Mouse (Mus musculus): ENCODE results near the gene Senp8. TPM values are rescaled to one million over a fixed set of nuclear protein-coding genes. Genes with fewer than 3 reads are reported as not detected.

The Senp8 gene
- polyA plus RNA-seq, 1 experiment from 2014 or later: 8.6 TPM

DNA sequence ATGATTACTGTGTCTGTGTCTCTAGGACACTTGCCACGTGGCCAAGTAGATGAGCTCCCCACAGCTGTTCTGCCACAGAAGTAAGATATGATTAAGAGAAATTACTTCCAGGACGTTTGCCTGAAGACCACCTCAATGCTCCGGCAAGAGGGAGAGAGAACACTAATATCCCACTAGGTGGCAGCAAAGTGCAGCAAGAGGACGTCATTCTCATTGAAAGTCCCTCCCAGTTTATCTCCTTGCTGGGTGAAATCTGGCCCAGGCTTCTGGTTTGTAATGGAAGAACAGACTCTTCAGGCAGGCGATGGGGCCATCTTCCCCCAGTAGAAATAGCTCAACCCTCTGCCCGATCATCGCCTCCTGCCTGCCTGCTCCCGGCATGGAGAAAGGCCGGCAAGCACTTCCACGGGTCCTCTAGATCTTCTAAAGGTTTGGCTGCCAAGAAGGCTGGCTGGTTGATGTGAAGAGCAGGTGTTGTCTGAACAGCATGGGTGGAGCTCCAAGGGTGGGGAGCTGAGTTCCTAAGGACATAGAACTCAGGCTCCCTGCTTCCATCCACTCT lies 27.3 kb downstream of the Senp8 start:
- Histone ChIP-seq H3K36me3 (ENCODE audit: insufficient read depth, low read length) (no peaks in the 10 kb centered on the region), H3K4me2 (ENCODE audit: low read length) (peak overlapping the region; percentile 53), H3K4me3 (replicated peaks; ENCODE audit: low read depth, low read length) (0 out of 2 replicates have a peak overlapping the region, but pooled peaks have one; percentile 18), H3K27me3 (ENCODE audit: insufficient read depth, low read length) (no peaks in the 10 kb centered on the region), H3K9ac (ENCODE audit: low read depth, low read length) (peak overlapping the region; percentile 31; the same call in 1 of the 2 replicates), H3K27ac (peak overlapping the region; percentile 93), H3K4me1 (replicated peaks; ENCODE audit: insufficient read depth, low read length) (0 out of 2 replicates have a peak, but pooled peaks cover 6% of the 10 kb centered on the region), H3K9me3 (replicated peaks; ENCODE audit: low read length) (no peaks in the 10 kb centered on the region)
- peak; percentile 97 for DNase-seq (ENCODE audit: low spot score)
- ATAC-seq (replicated peaks; ENCODE audit: low FRiP score, low read depth): peak; percentile 31
- peak; percentile 94 for TF ChIP-seq CTCF (IDR thresholded peaks at IDR 0.05; ENCODE audit: low read depth)
- WGBS: 6% methylated on average over 10 of the region's 10 CpGs

DNA sequence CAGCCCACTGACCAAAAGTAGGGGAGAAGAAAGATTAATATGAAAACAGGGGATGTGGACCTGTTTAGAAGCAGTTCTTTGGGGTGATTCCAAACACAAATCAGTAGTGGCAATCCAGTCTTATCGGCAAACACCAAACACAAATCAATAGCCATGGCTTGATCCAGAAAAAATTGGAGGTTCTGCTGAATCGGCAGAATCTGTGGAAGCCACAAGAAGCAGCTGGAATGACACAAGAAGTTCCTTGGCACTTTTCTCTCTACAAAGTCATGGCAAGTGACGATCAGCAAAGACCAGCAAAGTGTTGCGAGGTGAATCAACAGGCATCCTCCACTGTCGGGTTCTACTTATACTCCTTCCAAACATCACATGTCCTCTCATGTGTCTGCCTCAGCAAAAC lies 29.4 kb downstream of the Senp8 start:
- no peak overlapping the region for H3K27ac ChIP-seq
- no peaks in the 10 kb centered on the region for H3K36me3 ChIP-seq (ENCODE audit: insufficient read depth, low read length)
- TF ChIP-seq CTCF (IDR thresholded peaks at IDR 0.05; ENCODE audit: low read depth): no peak
- no peak overlapping the region for H3K9ac ChIP-seq (ENCODE audit: low read depth, low read length)
- peaks cover 11% of the 10 kb centered on the region; the same call in 1 of the 2 replicates for H3K4me1 ChIP-seq (replicated peaks; ENCODE audit: insufficient read depth, low read length)
- ATAC-seq (replicated peaks; ENCODE audit: low FRiP score, low read depth) (no peak), DNase-seq (ENCODE audit: low spot score) (no peak)
- no peak overlapping the region for H3K4me3 ChIP-seq (replicated peaks; ENCODE audit: low read depth, low read length)
- no peaks in the 10 kb centered on the region for H3K9me3 ChIP-seq (replicated peaks; ENCODE audit: low read length)
- 83% methylated on average over 5 of the region's 5 CpGs for WGBS
- no peak overlapping the region for H3K4me2 ChIP-seq (ENCODE audit: low read length)
- no peaks in the 10 kb centered on the region for H3K27me3 ChIP-seq (ENCODE audit: insufficient read depth, low read length)

DNA sequence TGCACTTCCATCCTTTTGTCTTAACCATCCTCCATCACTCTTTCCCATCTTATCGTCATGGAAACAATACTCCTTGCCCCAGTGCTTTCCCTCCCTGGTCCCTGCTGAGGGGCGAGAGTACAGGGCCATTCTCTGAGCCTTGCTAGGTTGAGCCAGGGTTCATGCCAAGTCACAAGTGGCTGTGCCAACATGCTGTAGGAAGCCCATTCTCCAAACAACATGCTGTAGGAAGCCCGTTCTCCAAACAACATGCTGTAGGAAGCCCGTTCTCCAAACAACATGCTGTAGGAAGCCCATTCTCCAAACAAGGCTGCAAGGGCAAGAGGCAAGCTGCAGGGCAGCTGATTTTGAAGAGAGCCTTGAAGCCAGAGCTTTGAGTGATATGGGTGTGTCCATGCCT lies 32.3 kb downstream of the Senp8 start:
- Histone ChIP-seq H3K27me3 (ENCODE audit: insufficient read depth, low read length) (no peaks in the 10 kb centered on the region), H3K9me3 (replicated peaks; ENCODE audit: low read length) (no peaks in the 10 kb centered on the region), H3K36me3 (ENCODE audit: insufficient read depth, low read length) (no peaks in the 10 kb centered on the region), H3K9ac (ENCODE audit: low read depth, low read length) (no peak overlapping the region), H3K4me2 (ENCODE audit: low read length) (no peak overlapping the region), H3K4me3 (replicated peaks; ENCODE audit: low read depth, low read length) (no peak overlapping the region), H3K27ac (no peak overlapping the region), H3K4me1 (replicated peaks; ENCODE audit: insufficient read depth, low read length) (peaks cover 5% of the 10 kb centered on the region; the same call in 1 of the 2 replicates)
- WGBS: 91% methylated on average over 4 of the region's 4 CpGs
- no peak for TF ChIP-seq CTCF (IDR thresholded peaks at IDR 0.05; ENCODE audit: low read depth)
- DNase-seq (ENCODE audit: low spot score): no peak
- ATAC-seq (replicated peaks; ENCODE audit: low FRiP score, low read depth): no peak

DNA sequence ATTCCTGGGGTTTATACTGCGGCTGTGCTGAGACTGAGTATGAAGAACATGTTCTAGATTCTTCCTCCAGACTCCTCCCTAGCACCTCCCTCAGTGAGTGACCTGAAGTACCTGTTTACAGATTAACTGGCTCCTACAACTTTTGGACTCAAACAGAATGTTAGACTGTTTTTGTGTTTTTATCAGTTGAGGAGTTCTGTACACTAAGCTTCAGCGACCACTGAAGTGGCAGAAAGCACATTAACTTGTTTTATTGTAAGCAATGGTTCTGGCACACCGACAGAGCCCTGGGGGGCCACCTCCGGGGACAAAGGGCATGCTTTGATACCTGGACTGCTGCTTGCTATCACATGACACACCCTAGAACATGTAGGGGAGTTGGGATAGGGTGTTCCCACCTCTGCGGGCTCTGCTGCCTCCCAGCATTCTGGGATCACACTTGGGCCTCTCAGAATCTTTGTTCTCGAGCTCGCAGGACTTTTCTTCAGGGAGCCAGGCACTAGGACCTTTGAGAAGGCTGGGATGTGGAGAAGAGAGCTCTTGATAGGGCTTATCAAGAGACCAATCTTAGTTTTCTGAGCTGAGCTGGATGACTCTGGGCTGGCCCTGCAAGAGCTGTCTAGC lies 34.1 kb downstream of the Senp8 start:
- Histone ChIP-seq H3K9me3 (replicated peaks; ENCODE audit: low read length) (no peaks in the 10 kb centered on the region), H3K4me1 (replicated peaks; ENCODE audit: insufficient read depth, low read length) (peaks cover 5% of the 10 kb centered on the region; the same call in 1 of the 2 replicates), H3K4me2 (ENCODE audit: low read length) (no peak overlapping the region), H3K36me3 (ENCODE audit: insufficient read depth, low read length) (no peaks in the 10 kb centered on the region), H3K27me3 (ENCODE audit: insufficient read depth, low read length) (no peaks in the 10 kb centered on the region), H3K27ac (no peak overlapping the region), H3K9ac (ENCODE audit: low read depth, low read length) (no peak overlapping the region), H3K4me3 (replicated peaks; ENCODE audit: low read depth, low read length) (no peak overlapping the region)
- DNase-seq (ENCODE audit: low spot score) (no peak), ATAC-seq (replicated peaks; ENCODE audit: low FRiP score, low read depth) (0 out of 2 replicates have a peak, but pooled peaks have one; percentile 13)
- TF ChIP-seq CTCF (IDR thresholded peaks at IDR 0.05; ENCODE audit: low read depth): 0 out of 2 replicates have a peak, but pooled peaks have one; percentile 20
- WGBS: 48% methylated on average over 7 of the region's 7 CpGs

DNA sequence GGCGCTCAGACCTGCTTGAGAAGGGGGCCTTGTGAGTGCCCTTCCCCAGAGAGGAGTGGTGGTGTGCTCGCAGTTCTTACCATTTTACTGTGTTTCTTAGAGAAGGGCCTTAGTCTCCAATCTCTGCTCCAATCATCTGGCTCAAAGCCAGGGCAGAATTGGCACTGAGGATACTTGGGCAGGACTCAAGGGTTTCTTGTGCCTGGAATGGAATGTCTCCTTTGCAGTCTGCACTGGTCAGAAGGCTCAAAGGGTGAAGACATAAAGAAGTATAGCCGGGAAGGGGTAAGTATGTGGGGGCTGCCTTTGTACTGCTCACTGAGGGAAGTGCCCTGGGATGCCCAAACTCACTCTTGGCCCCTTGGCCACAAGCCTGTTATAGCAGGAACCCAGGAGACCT lies 41.3 kb downstream of the Senp8 start:
- TF ChIP-seq CTCF (IDR thresholded peaks at IDR 0.05; ENCODE audit: low read depth): no peak
- Histone ChIP-seq H3K27ac (peak overlapping the region; percentile 19; the same call in 1 of the 2 replicates), H3K9me3 (replicated peaks; ENCODE audit: low read length) (no peaks in the 10 kb centered on the region)

DNA sequence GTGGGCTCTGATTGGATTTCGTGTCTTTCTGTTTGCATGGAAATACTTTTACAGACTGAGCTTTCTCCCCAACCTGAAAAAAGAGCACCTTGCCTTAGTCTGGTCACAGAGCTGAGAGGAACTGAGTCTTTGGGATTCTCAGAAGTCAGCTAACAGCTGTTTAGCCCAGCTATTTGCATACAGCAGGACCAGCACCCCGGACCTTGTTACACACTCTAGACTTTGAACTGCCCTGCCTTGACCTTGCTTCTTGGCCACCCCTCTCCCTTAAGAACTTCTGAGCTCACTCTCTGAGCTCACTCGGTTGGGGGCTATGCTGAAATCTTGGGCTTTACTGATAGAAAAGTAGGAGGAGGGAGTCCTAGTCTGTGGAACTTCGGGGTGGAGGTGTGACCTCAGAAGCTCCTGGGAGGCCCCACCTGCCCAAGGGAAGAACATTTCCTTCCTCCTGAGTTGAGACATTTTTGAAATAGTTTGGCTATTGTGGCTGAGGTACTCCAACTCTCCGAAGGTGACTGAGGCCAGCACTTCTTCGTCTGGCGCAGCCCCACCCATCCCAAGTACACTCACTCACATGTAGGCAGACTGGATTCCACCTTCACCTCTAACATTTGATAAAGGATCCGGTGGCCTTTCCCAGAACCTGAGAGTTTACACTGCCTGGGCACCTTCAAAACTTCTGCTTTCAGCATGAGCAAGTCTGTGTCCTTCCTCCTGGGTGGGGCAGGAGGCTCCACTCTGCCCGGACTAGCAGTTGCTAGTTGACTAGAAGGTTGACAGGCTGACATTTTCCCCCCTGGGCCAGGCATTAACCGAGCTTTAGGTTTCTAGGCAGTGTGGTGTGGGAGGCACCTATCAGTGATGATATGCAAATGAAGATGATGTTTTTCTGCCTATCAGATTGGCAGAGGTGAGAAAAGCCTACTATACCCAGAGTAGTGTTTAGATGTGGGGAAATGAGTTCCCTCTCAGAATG lies 43.4 kb downstream of the Senp8 start:
- WGBS: 54% methylated on average over 10 of the region's 10 CpGs
- Histone ChIP-seq H3K27ac (no peak overlapping the region), H3K36me3 (ENCODE audit: insufficient read depth, low read length) (no peaks in the 10 kb centered on the region), H3K9me3 (replicated peaks; ENCODE audit: low read length) (no peaks in the 10 kb centered on the region), H3K4me1 (replicated peaks; ENCODE audit: insufficient read depth, low read length) (no peaks in the 10 kb centered on the region), H3K27me3 (ENCODE audit: insufficient read depth, low read length) (no peaks in the 10 kb centered on the region), H3K4me2 (ENCODE audit: low read length) (no peak overlapping the region), H3K9ac (ENCODE audit: low read depth, low read length) (no peak overlapping the region), H3K4me3 (replicated peaks; ENCODE audit: low read depth, low read length) (no peak overlapping the region)
- DNase-seq (ENCODE audit: low spot score) (no peak), ATAC-seq (replicated peaks; ENCODE audit: low FRiP score, low read depth) (no peak)
- TF ChIP-seq CTCF (IDR thresholded peaks at IDR 0.05; ENCODE audit: low read depth): no peak

More for the DNA sequence above, 41.3 kb downstream of the Senp8 start:
- Histone ChIP-seq H3K4me1 (replicated peaks; ENCODE audit: insufficient read depth, low read length) (no peaks in the 10 kb centered on the region), H3K36me3 (ENCODE audit: insufficient read depth, low read length) (no peaks in the 10 kb centered on the region), H3K27me3 (ENCODE audit: insufficient read depth, low read length) (no peaks in the 10 kb centered on the region), H3K9ac (ENCODE audit: low read depth, low read length) (no peak overlapping the region), H3K4me2 (ENCODE audit: low read length) (no peak overlapping the region), H3K4me3 (replicated peaks; ENCODE audit: low read depth, low read length) (no peak overlapping the region)
- whole genome bisulfite sequencing: 84% methylated on average over 3 of the region's 3 CpGs
- ATAC-seq (replicated peaks; ENCODE audit: low FRiP score, low read depth) (no peak), DNase-seq (ENCODE audit: low spot score) (no peak)

Data from kidney, postnatal 0 days (tissue).